Mouse (Mus musculus): ENCODE results near the gene Wdr54.

The Wdr54 gene

GRCm38 (mm10) chr6:83101688-83102556 lies 54.3 kb downstream of the Wdr54 start:
- peak; percentile 96 for DNase-seq

DNA sequence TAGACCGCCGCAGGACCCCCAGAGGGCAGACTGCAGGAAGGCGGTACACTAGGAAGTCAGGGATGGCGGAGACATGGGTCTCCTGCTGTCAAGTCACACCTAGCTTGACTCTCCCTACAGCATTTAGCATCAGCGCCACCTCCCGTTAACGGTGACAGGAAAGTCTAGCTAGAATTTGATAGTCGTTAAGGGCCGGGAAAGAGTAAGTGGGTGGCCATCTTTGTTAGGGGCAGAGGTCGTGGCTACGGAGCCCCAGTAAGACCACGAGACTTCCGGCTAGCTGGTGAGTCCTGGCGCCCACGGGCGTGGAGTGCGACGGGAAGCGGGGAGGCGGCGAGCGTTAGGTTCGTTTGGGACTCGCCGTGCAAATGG lies 54.9 kb downstream of the Wdr54 start, which contains the start of the genes Ccdc142 and Gm42688:
Gene Ccdc142, plus strand, starts transcription at position 286 of the 372 bp plus-strand sequence.
Gene Gm42688, plus strand, starts transcription at position 302 of the 372 bp plus-strand sequence.
- peak; percentile 99 for DNase-seq

Data from heart, adult 11 months (tissue).